Mouse (Mus musculus): Measurements from ENCODE around the gene Igdcc3. TPM values are rescaled to one million over a fixed set of nuclear protein-coding genes. Genes with fewer than 3 reads are reported as not detected.

Igdcc3 gene
- total and polyA plus RNA-seq, 3 experiments, result 0.21 to 0.26 TPM; not detected in 1

- dilution Hi-C loops (cut with MboI; ENCODE audit: extremely low pct_ligation_motif_present, extremely low pct_unique_long_range_greater_than_20kb, low sequenced_read_pairs), result no loop called here
- Histone ChIP-seq H3K27ac (ENCODE audit: insufficient read depth, low read depth) (no peak overlapping the region), H3K27me3 (replicated peaks) (peaks cover 2% of the 10 kb centered on the region), H3K4me2 (ENCODE audit: insufficient read depth, low read depth, poor library complexity, severe bottlenecking) (no peak overlapping the region), H3K79me2 (replicated peaks; ENCODE audit: control insufficient read depth, extremely low read depth, insufficient read depth, poor library complexity, severe bottlenecking) (no peaks in the 10 kb centered on the region), H3K4me1 (ENCODE audit: control insufficient read depth in 1 of 2, insufficient read depth in 2 of 2) (peaks cover 0 to 6% of the 10 kb centered on the region in 2 experiments; a peak in 2 of 4 replicates), H3K9me3 (replicated peaks; ENCODE audit: low read length) (no peaks in the 10 kb centered on the region), H3K36me3 (replicated peaks in 1 of 2; ENCODE audit: control insufficient read depth in 1 of 2, insufficient read depth in 1 of 2, low read length in 1 of 2) (no peaks in the 10 kb centered on the region), H3K9ac (ENCODE audit: insufficient read depth, low read depth) (no peak overlapping the region), H3K4me3 (replicated peaks in 1 of 3; ENCODE audit: low read depth in 2 of 3, low read length in 2 of 3, poor library complexity in 1 of 3) (no peak overlapping the region)
- no peak for TF ChIP-seq SMC3 (IDR thresholded peaks at IDR 0.05; ENCODE audit: low read depth, low read length)
- no peak for TF ChIP-seq PAX5 (IDR thresholded peaks at IDR 0.05; ENCODE audit: low read length)
- no peak for TF ChIP-seq ZMIZ1 (IDR thresholded peaks at IDR 0.05; ENCODE audit: low read depth, low read length)
- TF ChIP-seq MXI1 (IDR thresholded peaks at IDR 0.05; ENCODE audit: low read depth, low read length), result no peak
- no peak for TF ChIP-seq CHD1 (IDR thresholded peaks at IDR 0.05; ENCODE audit: low read depth, low read length)
- TF ChIP-seq USF2 (conservative IDR thresholded peaks at IDR 0.05; ENCODE audit: low read depth, low read length), result no peak
- no peak for TF ChIP-seq ZNF384 (IDR thresholded peaks at IDR 0.05; ENCODE audit: low read depth, low read length)
- no peak for TF ChIP-seq ZC3H11A (IDR thresholded peaks at IDR 0.05; ENCODE audit: low read depth, low read length)
- in situ Hi-C loops (cut with MboI; ENCODE audit: low pct_ligation_motif_present, low pct_unique_long_range_greater_than_20kb, low sequenced_read_pairs), result no loop called here
- DNase-seq (ENCODE audit: extremely low read depth), result no peak
Measured at GRCm38 (mm10) chr9:65115891-65116290, 25.1 kb upstream of the Igdcc3 start.

GRCm38 (mm10) chr9:65117516-65117915 is 23.5 kb upstream of the Igdcc3 start:
- Histone ChIP-seq H3K27ac (ENCODE audit: insufficient read depth, low read depth) (no peak overlapping the region), H3K36me3 (replicated peaks in 1 of 2; ENCODE audit: control insufficient read depth in 1 of 2, insufficient read depth in 1 of 2, low read length in 1 of 2) (no peaks in the 10 kb centered on the region), H3K9ac (ENCODE audit: insufficient read depth, low read depth) (no peak overlapping the region), H3K4me3 (replicated peaks in 1 of 3; ENCODE audit: low read depth in 2 of 3, low read length in 2 of 3, poor library complexity in 1 of 3) (no peak overlapping the region), H3K4me1 (ENCODE audit: control insufficient read depth in 1 of 2, insufficient read depth in 2 of 2) (peaks cover 0 to 6% of the 10 kb centered on the region in 2 experiments; a peak in 2 of 4 replicates), H3K4me2 (ENCODE audit: insufficient read depth, low read depth, poor library complexity, severe bottlenecking) (no peak overlapping the region), H3K27me3 (replicated peaks) (peaks cover 2% of the 10 kb centered on the region), H3K9me3 (replicated peaks; ENCODE audit: low read length) (no peaks in the 10 kb centered on the region), H3K79me2 (replicated peaks; ENCODE audit: control insufficient read depth, extremely low read depth, insufficient read depth, poor library complexity, severe bottlenecking) (no peaks in the 10 kb centered on the region)
- dilution Hi-C loops (cut with MboI; ENCODE audit: extremely low pct_ligation_motif_present, extremely low pct_unique_long_range_greater_than_20kb, low sequenced_read_pairs), result no loop called here
- TF ChIP-seq EP300 (IDR thresholded peaks at IDR 0.05; ENCODE audit: low read length) (no peak), CTCF (conservative IDR thresholded peaks at IDR 0.05 in 1 of 2, IDR thresholded peaks at IDR 0.05 in 1 of 2; ENCODE audit: low read depth in 2 of 2, low read length in 2 of 2) (no peak), TCF12 (IDR thresholded peaks at IDR 0.05; ENCODE audit: low read depth, low read length) (no peak), UBTF (IDR thresholded peaks at IDR 0.05; ENCODE audit: low read depth, low read length) (no peak), ZKSCAN1 (IDR thresholded peaks at IDR 0.05; ENCODE audit: borderline replicate concordance, low read depth, low read length) (no peak), USF1 (IDR thresholded peaks at IDR 0.05; ENCODE audit: low read depth, low read length) (no peak), BHLHE40 (IDR thresholded peaks at IDR 0.05; ENCODE audit: low read depth, low read length) (no peak), TBP (conservative IDR thresholded peaks at IDR 0.05; ENCODE audit: low read depth, low read length) (no peak), JUN (IDR thresholded peaks at IDR 0.05; ENCODE audit: insufficient read depth, low read depth, low read length) (no peak), CHD2 (IDR thresholded peaks at IDR 0.05; ENCODE audit: low read length) (no peak), GABPA (IDR thresholded peaks at IDR 0.05; ENCODE audit: insufficient replicate concordance, low read depth, low read length) (no peak)
- in situ Hi-C loops (cut with MboI; ENCODE audit: low pct_ligation_motif_present, low pct_unique_long_range_greater_than_20kb, low sequenced_read_pairs), result no loop called here
- DNase-seq (ENCODE audit: extremely low read depth), result no peak

All from CH12.LX (cell line).